Mouse (Mus musculus) lung, embryonic 15.5 days (tissue): ENCODE results near the gene Lfng. TPM values are rescaled to one million over a fixed set of nuclear protein-coding genes. Genes with fewer than 3 reads are reported as not detected.

Experiments used
- ATAC-seq: fragments of 200-750 bp; cut with Nextera tagmentation; 2 replicates; pipeline ENCODE4 v1.8.0; 2017; ENCODE audit warnings: moderate number of reproducible peaks, borderline replicate concordance; ENCODE audit not compliant: low FRiP score, low TSS enrichment; ENCODE audit errors: extremely low read depth
- H3K27ac ChIP-seq: fragments of 300-500 bp; sonication (generic); 2 replicates; pipeline ENCODE4 v1.5.1; 2015; ENCODE audit warnings: moderate library complexity, mild to moderate bottlenecking, inconsistent platforms
- H3K27me3 ChIP-seq: fragments of 300-500 bp; sonication (generic); 2 replicates; pipeline ENCODE4 v1.6.1; 2015; ENCODE audit warnings: inconsistent platforms
- H3K36me3 ChIP-seq: fragments of 300-500 bp; sonication (generic); 2 replicates; pipeline ENCODE4 v1.6.1; 2015; ENCODE audit warnings: inconsistent platforms
- H3K4me1 ChIP-seq: fragments of 300-500 bp; sonication (generic); 2 replicates; pipeline ENCODE4 v1.6.1; 2015; ENCODE audit warnings: inconsistent platforms
- H3K4me2 ChIP-seq: fragments of 300-500 bp; sonication (generic); 2 replicates; pipeline ENCODE4 v1.6.1; 2015; ENCODE audit warnings: inconsistent platforms, mild to moderate bottlenecking, moderate library complexity
- H3K4me3 ChIP-seq: fragments of 300-500 bp; sonication (generic); 2 replicates; pipeline ENCODE4 v1.5.1; 2015; ENCODE audit warnings: mild to moderate bottlenecking, inconsistent platforms
- H3K9ac ChIP-seq: fragments of 300-500 bp; sonication (generic); 2 replicates; pipeline ENCODE4 v1.6.1; 2015; ENCODE audit warnings: inconsistent platforms
- H3K9me3 ChIP-seq: fragments of 300-500 bp; sonication (generic); 2 replicates; pipeline ENCODE4 v1.6.1; 2016; ENCODE audit warnings: inconsistent platforms
- WGBS: fragments of 180-500 bp; shearing (Covaris S2); methylation state at CpG from one replicate; pipeline ENCODE4 v1.1.7; 2015; 5-methylcytosine and 5-hydroxymethylcytosine counted together
- polyA plus RNA-seq: library from polyadenylated mRNA; unstranded; fragments of >200 nt; fragmentation: Nextera tagmentation; extraction: Ambion mirVana; gene quantifications from 2 replicates; pipeline ENCODE4 v1.2.1, GENCODE M21; 2015

The Lfng gene
- polyA plus RNA-seq, 1 experiment from 2014 or later: 22.5 TPM

GRCm38 (mm10) chr5:140596426-140596825 is 10.7 kb upstream of the Lfng start:
- Histone ChIP-seq H3K4me3 (no peak overlapping the region), H3K9ac (no peak overlapping the region), H3K27ac (peak overlapping the region; percentile 53), H3K9me3 (no peaks in the 10 kb centered on the region), H3K4me1 (peaks cover 17% of the 10 kb centered on the region), H3K27me3 (no peaks in the 10 kb centered on the region), H3K4me2 (0 out of 2 replicates have a peak overlapping the region, but pooled peaks have one; percentile 1), H3K36me3 (no peaks in the 10 kb centered on the region)
- 26% methylated on average over 3 of the region's 3 CpGs for WGBS
- no peak for ATAC-seq

GRCm38 (mm10) chr5:140596927-140597588 is 10.1 kb upstream of the Lfng start:
- Histone ChIP-seq H3K36me3 (no peaks in the 10 kb centered on the region), H3K4me1 (peaks cover 17% of the 10 kb centered on the region), H3K27me3 (no peaks in the 10 kb centered on the region), H3K9me3 (no peaks in the 10 kb centered on the region), H3K4me2 (0 out of 2 replicates have a peak overlapping the region, but pooled peaks have one; percentile 1), H3K4me3 (no peak overlapping the region), H3K27ac (peak overlapping the region; percentile 53), H3K9ac (no peak overlapping the region)
- ATAC-seq: peak; percentile 53; the same call in 1 of the 2 replicates
- 32% methylated on average over 18 of the region's 18 CpGs for WGBS

- 79% methylated on average over 4 of the region's 4 CpGs for WGBS
- H3K4me3 ChIP-seq: no peak overlapping the region
- H3K4me2 ChIP-seq: no peak overlapping the region
- H3K9ac ChIP-seq: no peak overlapping the region
- no peaks in the 10 kb centered on the region for H3K9me3 ChIP-seq
- H3K27ac ChIP-seq: no peak overlapping the region
- H3K4me1 ChIP-seq: peaks cover 17% of the 10 kb centered on the region
- no peak for ATAC-seq
- H3K36me3 ChIP-seq: no peaks in the 10 kb centered on the region
- H3K27me3 ChIP-seq: no peaks in the 10 kb centered on the region
Observed at GRCm38 (mm10) chr5:140597787-140598186, 9.3 kb upstream of the Lfng start.

GRCm38 (mm10) chr5:140599939-140600338 is 7.2 kb upstream of the Lfng start:
- H3K4me2 ChIP-seq: no peak overlapping the region
- H3K36me3 ChIP-seq: no peaks in the 10 kb centered on the region
- no peak overlapping the region for H3K4me3 ChIP-seq
- no peak overlapping the region for H3K9ac ChIP-seq
- H3K9me3 ChIP-seq: no peaks in the 10 kb centered on the region
- no peak for ATAC-seq
- WGBS: 61% methylated on average over 5 of the region's 5 CpGs
- H3K27me3 ChIP-seq: peaks cover 6% of the 10 kb centered on the region
- no peak overlapping the region for H3K27ac ChIP-seq
- H3K4me1 ChIP-seq: peaks cover 23% of the 10 kb centered on the region

- H3K9ac ChIP-seq: no peak overlapping the region
- no peaks in the 10 kb centered on the region for H3K36me3 ChIP-seq
- no peaks in the 10 kb centered on the region for H3K9me3 ChIP-seq
- no peak overlapping the region for H3K4me3 ChIP-seq
- ATAC-seq: no peak
- no peak overlapping the region for H3K27ac ChIP-seq
- peaks cover 24% of the 10 kb centered on the region for H3K27me3 ChIP-seq
- 58% methylated on average over 12 of the region's 12 CpGs for WGBS
- peaks cover 25% of the 10 kb centered on the region for H3K4me1 ChIP-seq
- no peak overlapping the region for H3K4me2 ChIP-seq
Observed at GRCm38 (mm10) chr5:140601712-140602111, 5.4 kb upstream of the Lfng start.

GRCm38 (mm10) chr5:140602540-140602939 is 4.6 kb upstream of the Lfng start:
- Histone ChIP-seq H3K27me3 (peaks cover 27% of the 10 kb centered on the region), H3K4me2 (no peak overlapping the region), H3K27ac (no peak overlapping the region), H3K9me3 (no peaks in the 10 kb centered on the region), H3K4me3 (no peak overlapping the region), H3K36me3 (no peaks in the 10 kb centered on the region), H3K9ac (no peak overlapping the region), H3K4me1 (peaks cover 24% of the 10 kb centered on the region)
- 45% methylated on average over 2 of the region's 2 CpGs for WGBS
- no peak for ATAC-seq

- no peak for ATAC-seq
- Histone ChIP-seq H3K36me3 (no peaks in the 10 kb centered on the region), H3K4me3 (no peak overlapping the region), H3K4me2 (no peak overlapping the region), H3K27me3 (peaks cover 36% of the 10 kb centered on the region), H3K27ac (no peak overlapping the region), H3K9me3 (no peaks in the 10 kb centered on the region), H3K4me1 (peaks cover 35% of the 10 kb centered on the region), H3K9ac (no peak overlapping the region)
- 52% methylated on average over 8 of the region's 8 CpGs for WGBS
Observed at GRCm38 (mm10) chr5:140604386-140604785, 2.7 kb upstream of the Lfng start.

GRCm38 (mm10) chr5:140605228-140605627 is 1.9 kb upstream of the Lfng start:
- Histone ChIP-seq H3K27me3 (peaks cover 36% of the 10 kb centered on the region), H3K36me3 (no peaks in the 10 kb centered on the region), H3K27ac (no peak overlapping the region), H3K4me3 (no peak overlapping the region), H3K4me1 (peaks cover 43% of the 10 kb centered on the region), H3K4me2 (no peak overlapping the region), H3K9ac (no peak overlapping the region), H3K9me3 (no peaks in the 10 kb centered on the region)
- 24% methylated on average over 3 of the region's 3 CpGs for WGBS
- ATAC-seq: no peak

GRCm38 (mm10) chr5:140606386-140606785 is 734 bp upstream of the Lfng start:
- WGBS: under 1% methylated on average over 23 of the region's 23 CpGs
- no peak for ATAC-seq
- H3K27me3 ChIP-seq: peaks cover 36% of the 10 kb centered on the region
- no peaks in the 10 kb centered on the region for H3K9me3 ChIP-seq
- no peaks in the 10 kb centered on the region for H3K36me3 ChIP-seq
- H3K9ac ChIP-seq: 0 out of 2 replicates have a peak overlapping the region, but pooled peaks have one; percentile 13
- peak overlapping the region; percentile 55 for H3K27ac ChIP-seq
- peaks cover 55% of the 10 kb centered on the region for H3K4me1 ChIP-seq
- peak overlapping the region; percentile 68 for H3K4me3 ChIP-seq
- H3K4me2 ChIP-seq: peak overlapping the region; percentile 91

GRCm38 (mm10) chr5:140607836-140608633 is 915 bp downstream of the Lfng start:
- H3K27me3 ChIP-seq: peaks cover 36% of the 10 kb centered on the region
- H3K4me2 ChIP-seq: peak overlapping the region; percentile 91
- 2% methylated on average over 17 of the region's 17 CpGs for WGBS
- peak overlapping the region; percentile 68 for H3K4me3 ChIP-seq
- H3K4me1 ChIP-seq: peaks cover 69% of the 10 kb centered on the region
- peak overlapping the region; percentile 99 for H3K27ac ChIP-seq
- H3K9ac ChIP-seq: peak overlapping the region; percentile 77
- no peaks in the 10 kb centered on the region for H3K9me3 ChIP-seq
- H3K36me3 ChIP-seq: peaks cover 4% of the 10 kb centered on the region
- ATAC-seq: no peak

GRCm38 (mm10) chr5:140608634-140609015 is 1.5 kb downstream of the Lfng start:
- peak overlapping the region; percentile 91 for H3K4me2 ChIP-seq
- peaks cover 9% of the 10 kb centered on the region for H3K36me3 ChIP-seq
- peaks cover 69% of the 10 kb centered on the region for H3K4me1 ChIP-seq
- H3K4me3 ChIP-seq: peak overlapping the region; percentile 68
- H3K27ac ChIP-seq: peak overlapping the region; percentile 99
- H3K27me3 ChIP-seq: peaks cover 36% of the 10 kb centered on the region
- ATAC-seq: no peak
- WGBS: 7% methylated on average over 16 of the region's 16 CpGs
- peak overlapping the region; percentile 77 for H3K9ac ChIP-seq
- no peaks in the 10 kb centered on the region for H3K9me3 ChIP-seq
